8 mouse cellular contexts compared by ENCODE assay signal in the genomic region with DNA sequence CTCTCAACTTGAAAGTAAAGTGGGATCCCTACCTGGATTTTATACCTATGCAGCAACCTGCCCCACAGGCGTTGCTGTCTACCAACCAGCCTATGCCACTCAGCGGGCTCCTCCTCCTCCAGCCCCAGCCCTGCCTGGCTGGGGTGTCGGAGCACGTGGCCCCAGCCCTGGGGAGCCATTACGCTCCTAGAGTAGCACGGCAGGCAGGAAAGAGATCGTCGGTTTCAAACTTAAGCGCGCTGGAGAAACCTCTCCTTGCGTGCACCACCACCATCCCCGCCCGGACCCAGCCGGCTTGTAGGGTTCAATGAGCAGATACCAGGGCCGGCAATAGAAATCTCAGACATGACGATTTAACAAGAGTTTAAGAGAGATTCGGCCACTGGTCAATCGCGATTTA. TPM values are rescaled to one million over a fixed set of nuclear protein-coding genes. Genes with fewer than 3 reads are reported as not detected.
A peak's percentile ranks its signal among the peaks of the same experiment; 100 is the strongest.
DNase-seq lines count a peak whose midpoint lies in the region; ATAC-seq and TF ChIP-seq lines count a peak whose summit lies in the region.

No protein-coding gene starts in this region.

- 0% methylated on average over 19 of the region's 19 CpGs for WGBS in hindbrain, embryonic 10.5 days
- under 1% methylated on average over 19 of the region's 19 CpGs for WGBS in lung, embryonic 14.5 days
- WGBS in thymus, adult 2 months = under 1% methylated on average over 19 of the region's 19 CpGs

- peaks cover 12% of the 10 kb centered on the region for H3K36me3 ChIP-seq in hindbrain, embryonic 10.5 days
- H3K36me3 ChIP-seq in lung, embryonic 14.5 days (ENCODE audit: insufficient read depth) = peaks cover 7% of the 10 kb centered on the region; the same call in 1 of the 2 replicates
- H3K36me3 ChIP-seq in thymus, adult 2 months (ENCODE audit: control insufficient read depth, insufficient read depth, low read length) = no peaks in the 10 kb centered on the region

- peaks cover 32% of the 10 kb centered on the region for H3K4me1 ChIP-seq in hindbrain, embryonic 10.5 days (replicated peaks)
- peaks cover 17% of the 10 kb centered on the region for H3K4me1 ChIP-seq in lung, embryonic 14.5 days (ENCODE audit: insufficient read depth)
- H3K4me1 ChIP-seq in thymus, adult 2 months (replicated peaks; ENCODE audit: control insufficient read depth, insufficient read depth, low read length) = peaks cover 25% of the 10 kb centered on the region

- H3K9me3 ChIP-seq in hindbrain, embryonic 10.5 days = no peaks in the 10 kb centered on the region
- H3K9me3 ChIP-seq in lung, embryonic 14.5 days (ENCODE audit: low read depth, low read length) = no peaks in the 10 kb centered on the region

- TF ChIP-seq POLR2A in thymus, adult 2 months (IDR thresholded peaks at IDR 0.05; ENCODE audit: control insufficient read depth, extremely low read depth, insufficient read depth, low read length, poor library complexity) = no peak

- peak overlapping the region; percentile 97 for H3K4me2 ChIP-seq in lung, embryonic 14.5 days

- H3K9ac ChIP-seq in lung, embryonic 14.5 days = peak overlapping the region; percentile 84

- H3K27me3 ChIP-seq in hindbrain, embryonic 10.5 days (ENCODE audit: insufficient read depth, poor library complexity, severe bottlenecking) = no peaks in the 10 kb centered on the region
- no peaks in the 10 kb centered on the region for H3K27me3 ChIP-seq in lung, embryonic 14.5 days (ENCODE audit: insufficient read depth, low read length)
- H3K27me3 ChIP-seq in thymus, adult 2 months (ENCODE audit: control insufficient read depth, insufficient read depth, low read length) = no peaks in the 10 kb centered on the region

- peak overlapping the region; percentile 96 for H3K27ac ChIP-seq in hindbrain, embryonic 10.5 days
- H3K27ac ChIP-seq in lung, embryonic 14.5 days (ENCODE audit: low read depth) = peak overlapping the region; percentile 89
- peak overlapping the region; percentile 78 for H3K27ac ChIP-seq in thymus, adult 2 months (ENCODE audit: control insufficient read depth, insufficient read depth, low read length)

- TF ChIP-seq CTCF in lung, embryonic 14.5 days (IDR thresholded peaks at IDR 0.05; ENCODE audit: low read depth) = no peak
- TF ChIP-seq CTCF in thymus, adult 2 months (IDR thresholded peaks at IDR 0.05; ENCODE audit: borderline replicate concordance, control insufficient read depth, extremely low read depth, insufficient read depth, low read length, poor library complexity) = 0 out of 2 replicates have a peak, but pooled peaks have one; percentile 15

- H3K4me3 ChIP-seq in hindbrain, embryonic 10.5 days = peak overlapping the region; percentile 81
- H3K4me3 ChIP-seq in lung, embryonic 14.5 days (ENCODE audit: low read depth, low read length) = peak overlapping the region; percentile 77
- peak overlapping the region; percentile 78 for H3K4me3 ChIP-seq in thymus, adult 2 months (ENCODE audit: control insufficient read depth, insufficient read depth, low read length)

- ATAC-seq in lung, embryonic 14.5 days (ENCODE audit: insufficient read depth) = peak; percentile 61
- peak; percentile 30; the same call in 1 of the 2 replicates for ATAC-seq in neutrophil, adult 5-6 weeks (ENCODE audit: extremely low read depth, insufficient number of reproducible peaks, low FRiP score, poor library complexity, severe bottlenecking)

- DNase-seq in Muller cell, postnatal 12 days (ENCODE audit: inconsistent ontology term) = peak; percentile 42
- DNase-seq in cerebellum, adult 9-11 months = peak; percentile 73
- DNase-seq in frontal cortex, adult 2 months (ENCODE audit: extremely low spot score in 1 of 2, low spot score in 1 of 2) = peak; percentile 33 to 64
- no peak for DNase-seq in hindbrain, embryonic 10.5 days (ENCODE audit: low spot score)
- DNase-seq in layer of hippocampus, adult 9-10 months (ENCODE audit: low spot score) = peak; percentile 20
- peak; percentile 82 for DNase-seq in lung, embryonic 14.5 days
- DNase-seq in thymus, adult 2 months = peak; percentile 72

RNA-seq across cellular contexts. Expression of a gene that starts 1.7 kb away (rescaled TPM):
- polyA plus RNA-seq in frontal cortex, adult 2 months (2012; rRNA removed) = 6.9 and 7.2 TPM in 2 replicates
- polyA plus RNA-seq in hindbrain, embryonic 10.5 days (2016; fragmentation: Nextera tagmentation; extraction: Ambion mirVana) = 21.3 and 27.5 TPM in 2 replicates
- 23.0 and 24.1 TPM in 2 replicates for polyA plus RNA-seq in lung, embryonic 14.5 days (2014; fragmentation: Nextera tagmentation; extraction: Ambion mirVana)
- 8.0 and 8.5 TPM in 2 replicates for total RNA-seq in neutrophil, adult 5-6 weeks (2017)
- 12.0 and 13.5 TPM in 2 replicates for polyA plus RNA-seq in thymus, adult 2 months (2012; rRNA removed)

RNA-seq across cellular contexts. Expression of a gene that starts 16.3 kb away (rescaled TPM):
- 7.7 and 8.1 TPM in 2 replicates for polyA plus RNA-seq in frontal cortex, adult 2 months (2012; rRNA removed)
- polyA plus RNA-seq in hindbrain, embryonic 10.5 days (2016; fragmentation: Nextera tagmentation; extraction: Ambion mirVana) = 22.8 and 23.4 TPM in 2 replicates
- polyA plus RNA-seq in lung, embryonic 14.5 days (2014; fragmentation: Nextera tagmentation; extraction: Ambion mirVana) = 18.4 and 20.7 TPM in 2 replicates
- 0.35 and 1.8 TPM in 2 replicates for total RNA-seq in neutrophil, adult 5-6 weeks (2017)
- 5.3 and 12.1 TPM in 2 replicates for polyA plus RNA-seq in thymus, adult 2 months (2012; rRNA removed)

RNA-seq across cellular contexts. Expression of a gene that starts 36.6 kb away (rescaled TPM):
- 17.9 and 19.1 TPM in 2 replicates for polyA plus RNA-seq in frontal cortex, adult 2 months (2012; rRNA removed)
- 27.3 and 27.9 TPM in 2 replicates for polyA plus RNA-seq in hindbrain, embryonic 10.5 days (2016; fragmentation: Nextera tagmentation; extraction: Ambion mirVana)
- polyA plus RNA-seq in lung, embryonic 14.5 days (2014; fragmentation: Nextera tagmentation; extraction: Ambion mirVana) = 24.4 and 29.2 TPM in 2 replicates
- not detected in 2 replicates for total RNA-seq in neutrophil, adult 5-6 weeks (2017)
- polyA plus RNA-seq in thymus, adult 2 months (2012; rRNA removed) = 11.8 and 14.3 TPM in 2 replicates
